Comparison of ENCODE assay signal across 8 mouse cellular contexts in the genomic region with DNA sequence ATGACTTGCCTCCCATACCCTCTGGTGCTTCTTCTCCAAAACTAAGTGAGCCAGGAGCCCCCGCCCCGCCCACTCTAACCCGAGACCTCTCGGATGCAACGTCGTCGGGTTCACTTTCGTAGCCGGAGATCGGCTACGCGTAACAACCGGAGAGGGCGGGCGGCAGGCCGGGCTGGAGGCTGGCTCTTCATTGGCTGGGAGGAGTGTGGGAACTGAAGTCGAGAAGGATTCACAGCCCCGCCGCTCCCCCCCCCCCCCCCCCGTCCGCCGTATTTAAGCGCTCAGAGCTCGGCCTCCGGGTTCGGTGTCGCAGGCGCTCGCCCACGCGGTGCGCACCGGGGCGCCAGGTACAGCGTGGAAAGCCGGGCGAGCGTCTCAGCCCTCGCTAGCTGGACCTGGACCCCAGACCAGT. TPM values are rescaled to one million over a fixed set of nuclear protein-coding genes. Genes with fewer than 3 reads are reported as not detected.
DNase-seq lines count a peak whose midpoint lies in the region; ATAC-seq lines count a peak whose summit lies in the region.

A gene (plus strand): TSS at position 304 of the 412 bp plus-strand sequence.

- 0% methylated on average over 19 of the region's 39 CpGs for WGBS in hindbrain, embryonic 14.5 days
- under 1% methylated on average over 32 of the region's 39 CpGs for WGBS in limb, embryonic 10.5 days

- H3K27ac ChIP-seq in hindbrain, embryonic 14.5 days, result peak within 1 kb of the TSS; percentile 55
- peak within 1 kb of the TSS; percentile 77 for H3K27ac ChIP-seq in limb, embryonic 10.5 days

- peaks cover 8% of the 10 kb centered on the region; the same call in 1 of the 2 replicates for H3K4me1 ChIP-seq in hindbrain, embryonic 14.5 days (replicated peaks; ENCODE audit: control insufficient read depth, insufficient read depth, low read length)
- H3K4me1 ChIP-seq in limb, embryonic 10.5 days, result peaks cover 23% of the 10 kb centered on the region

- peak; percentile 86 for ATAC-seq in hindbrain, embryonic 14.5 days (ENCODE audit: low FRiP score)

- peak; percentile 69 for DNase-seq in ovary, postnatal 36 days (ENCODE audit: low spot score)
- no peak for DNase-seq in ovary, postnatal 14 days (ENCODE audit: low spot score)
- DNase-seq in cerebellum, postnatal 14 days, result peak; percentile 76
- DNase-seq in gastrocnemius, adult 18-20 months (ENCODE audit: low spot score), result peak; percentile 75
- DNase-seq in hindbrain, embryonic 14.5 days (ENCODE audit: low spot score), result peak; percentile 61
- peak; percentile 82 for DNase-seq in limb, embryonic 10.5 days (ENCODE audit: low spot score)
- DNase-seq in mesoderm, embryonic 11.5 days (ENCODE audit: low read depth, low spot score), result peak; percentile 82
- DNase-seq in spleen, adult 12 weeks (ENCODE audit: low spot score), result peak; percentile 79

- H3K36me3 ChIP-seq in hindbrain, embryonic 14.5 days (replicated peaks; ENCODE audit: control insufficient read depth, insufficient read depth), result no peaks in the 10 kb centered on the region
- H3K36me3 ChIP-seq in limb, embryonic 10.5 days, result no peaks in the 10 kb centered on the region

- no peaks in the 10 kb centered on the region for H3K9me3 ChIP-seq in hindbrain, embryonic 14.5 days (ENCODE audit: control insufficient read depth, low read length)
- H3K9me3 ChIP-seq in limb, embryonic 10.5 days (replicated peaks), result no peaks in the 10 kb centered on the region

- peak within 1 kb of the TSS; percentile 52 for H3K9ac ChIP-seq in hindbrain, embryonic 14.5 days

- H3K4me3 ChIP-seq in hindbrain, embryonic 14.5 days (replicated peaks; ENCODE audit: low read length), result peak within 1 kb of the TSS; percentile 44
- H3K4me3 ChIP-seq in limb, embryonic 10.5 days, result peak within 1 kb of the TSS; percentile 67

- no peaks in the 10 kb centered on the region; the same call in 1 of the 2 replicates for H3K27me3 ChIP-seq in hindbrain, embryonic 14.5 days (ENCODE audit: control insufficient read depth, insufficient read depth, low read length)
- peaks cover 42% of the 10 kb centered on the region for H3K27me3 ChIP-seq in limb, embryonic 10.5 days (ENCODE audit: low read depth, poor library complexity, severe bottlenecking)

- H3K4me2 ChIP-seq in hindbrain, embryonic 14.5 days (replicated peaks), result peak within 1 kb of the TSS; percentile 75

RNA-seq across cellular contexts. Expression of the gene that starts here (rescaled TPM):
- 1 to 10 TPM; 3.7 to 4.9 TPM for total RNA-seq in gastrocnemius, adult 18-20 months (2021)
- 0.68 and 1.2 TPM in 2 replicates for polyA plus RNA-seq in hindbrain, embryonic 14.5 days (2014; fragmentation: Nextera tagmentation; extraction: Ambion mirVana)
- polyA plus RNA-seq in limb, embryonic 10.5 days (2016; fragmentation: Nextera tagmentation; extraction: Ambion mirVana), result 1.1 and 1.2 TPM in 2 replicates
